Mouse (Mus musculus) forebrain, postnatal 0 days (tissue): ENCODE results near the gene Fam104a. TPM values are rescaled to one million over a fixed set of nuclear protein-coding genes. Genes with fewer than 3 reads are reported as not detected.

Source experiments
- ATAC-seq: fragments of 200-750 bp; cut with Nextera tagmentation; 2 replicates; pipeline ENCODE4 v1.8.0; 2017; ENCODE audit warnings: mild to moderate bottlenecking, moderate library complexity
- DNase-seq: peaks from one replicate; pipeline ENCODE4 v3.0.0-alpha.2; 2015
- H3K27ac ChIP-seq: fragments of 300-500 bp; sonication (generic); 2 replicates; pipeline ENCODE4 v1.5.1; 2014; ENCODE audit warnings: low read depth, mild to moderate bottlenecking, antibody characterized with exemption, low read length, moderate library complexity, mixed read lengths
- H3K27me3 ChIP-seq: fragments of 300-500 bp; sonication (generic); 2 replicates; pipeline ENCODE4 v1.6.1; 2014; ENCODE audit warnings: mild to moderate bottlenecking, low read length, mixed read lengths; ENCODE audit not compliant: insufficient read depth
- H3K36me3 ChIP-seq: fragments of 300-500 bp; sonication (generic); 2 replicates; pipeline ENCODE4 v1.6.1; 2014; ENCODE audit warnings: mild to moderate bottlenecking, moderate library complexity; ENCODE audit not compliant: insufficient read depth
- H3K4me1 ChIP-seq: fragments of 300-500 bp; sonication (generic); 2 replicates; pipeline ENCODE4 v1.6.1; 2014; ENCODE audit warnings: antibody characterized with exemption; ENCODE audit not compliant: insufficient read depth
- H3K4me2 ChIP-seq: fragments of 300-500 bp; sonication (generic); 2 replicates; pipeline ENCODE4 v1.6.1; 2014; ENCODE audit warnings: low read depth, mild to moderate bottlenecking, moderate library complexity
- H3K4me3 ChIP-seq: fragments of 300-500 bp; sonication (generic); 2 replicates; pipeline ENCODE4 v1.5.1; 2014; ENCODE audit warnings: low read depth, low read length, mixed read lengths
- H3K9ac ChIP-seq: fragments of 300-500 bp; sonication (generic); 2 replicates; pipeline ENCODE4 v1.6.1; 2014; ENCODE audit warnings: mild to moderate bottlenecking
- H3K9me3 ChIP-seq: fragments of 300-500 bp; sonication (generic); 2 replicates; pipeline ENCODE4 v1.6.1; 2016; ENCODE audit warnings: low read length
- CTCF ChIP-seq: sonication (generic); IDR thresholded peaks from 2 replicates; pipeline ENCODE4 v1.5.1; 2016; ENCODE audit warnings: antibody characterized with exemption, control low read depth, low read depth
- WGBS: fragments of 180-500 bp; shearing (Covaris S2); extraction: QIAGEN DNeasy Blood & Tissue Kit; methylation state at CpG from one replicate; pipeline ENCODE4 v1.1.7; 2014; 5-methylcytosine and 5-hydroxymethylcytosine counted together
- polyA plus RNA-seq: library from polyadenylated mRNA; unstranded; fragments of >200 nt; fragmentation: Nextera tagmentation; extraction: Ambion mirVana; gene quantifications from 2 replicates; pipeline ENCODE4 v1.2.1, GENCODE M21; 2015
- total RNA-seq: library from RNA; depleted of rRNA; stranded (reverse); fragments of >200 nt; gene quantifications from 2 replicates; pipeline ENCODE4 v1.2.3, GENCODE M21; 2014

Fam104a gene
- total and polyA plus RNA-seq, 2 experiments from 2014 or later, result 37.6 to 54.7 TPM

- TF ChIP-seq CTCF, result no peak
- DNase-seq (peak; percentile 68), ATAC-seq (peak; percentile 48)
- no peaks in the 10 kb centered on the region for H3K9me3 ChIP-seq
- no peaks in the 10 kb centered on the region for H3K36me3 ChIP-seq
- H3K4me2 ChIP-seq, result no peak overlapping the region
- H3K4me3 ChIP-seq, result no peak overlapping the region
- H3K27me3 ChIP-seq, result no peaks in the 10 kb centered on the region
- no peak overlapping the region for H3K27ac ChIP-seq
- no peak overlapping the region for H3K9ac ChIP-seq
- 51% methylated on average over 10 of the region's 10 CpGs for WGBS
- H3K4me1 ChIP-seq, result no peaks in the 10 kb centered on the region
Measured at GRCm38 (mm10) chr11:113634699-113635121, 49.2 kb downstream of the Fam104a start.

GRCm38 (mm10) chr11:113633398-113633797 is 50.6 kb downstream of the Fam104a start:
- ATAC-seq (no peak), DNase-seq (no peak)
- TF ChIP-seq CTCF, result no peak
- Histone ChIP-seq H3K4me2 (no peak overlapping the region), H3K36me3 (no peaks in the 10 kb centered on the region), H3K9ac (no peak overlapping the region), H3K27me3 (no peaks in the 10 kb centered on the region), H3K4me1 (no peaks in the 10 kb centered on the region), H3K27ac (no peak overlapping the region), H3K4me3 (no peak overlapping the region), H3K9me3 (no peaks in the 10 kb centered on the region)
- WGBS, result 92% methylated on average over 5 of the region's 5 CpGs

- Histone ChIP-seq H3K27ac (no peak overlapping the region), H3K9me3 (no peaks in the 10 kb centered on the region), H3K4me1 (no peaks in the 10 kb centered on the region), H3K4me2 (no peak overlapping the region), H3K4me3 (no peak overlapping the region), H3K36me3 (no peaks in the 10 kb centered on the region), H3K9ac (no peak overlapping the region), H3K27me3 (no peaks in the 10 kb centered on the region)
- 81% methylated on average over 7 of the region's 7 CpGs for WGBS
- TF ChIP-seq CTCF, result peak; percentile 25; the same call in 1 of the 2 replicates
- ATAC-seq (no peak), DNase-seq (no peak)
Measured at GRCm38 (mm10) chr11:113632303-113632702, 51.7 kb downstream of the Fam104a start.

- Histone ChIP-seq H3K4me3 (no peak overlapping the region), H3K27me3 (no peaks in the 10 kb centered on the region), H3K36me3 (no peaks in the 10 kb centered on the region), H3K9ac (no peak overlapping the region), H3K27ac (no peak overlapping the region), H3K4me2 (no peak overlapping the region), H3K4me1 (no peaks in the 10 kb centered on the region), H3K9me3 (no peaks in the 10 kb centered on the region)
- no peak for ATAC-seq
- WGBS, result 78% methylated on average over 8 of the region's 8 CpGs
- TF ChIP-seq CTCF, result no peak
- DNase-seq, result no peak
Measured at GRCm38 (mm10) chr11:113631862-113632261, 52.1 kb downstream of the Fam104a start.

- Histone ChIP-seq H3K4me3 (no peak overlapping the region), H3K36me3 (no peaks in the 10 kb centered on the region), H3K27me3 (no peaks in the 10 kb centered on the region), H3K27ac (no peak overlapping the region), H3K4me1 (no peaks in the 10 kb centered on the region), H3K9me3 (no peaks in the 10 kb centered on the region), H3K4me2 (no peak overlapping the region), H3K9ac (no peak overlapping the region)
- 58% methylated on average over 8 of the region's 8 CpGs for WGBS
- ATAC-seq, result no peak
- DNase-seq, result no peak
- TF ChIP-seq CTCF, result no peak
Measured at GRCm38 (mm10) chr11:113631302-113631701, 52.7 kb downstream of the Fam104a start.

- Histone ChIP-seq H3K4me2 (no peak overlapping the region), H3K4me1 (no peaks in the 10 kb centered on the region), H3K9ac (no peak overlapping the region), H3K27me3 (no peaks in the 10 kb centered on the region), H3K27ac (no peak overlapping the region), H3K36me3 (no peaks in the 10 kb centered on the region), H3K9me3 (no peaks in the 10 kb centered on the region), H3K4me3 (no peak overlapping the region)
- peak; percentile 55; the same call in 1 of the 2 replicates for ATAC-seq
- DNase-seq, result peak; percentile 75
- TF ChIP-seq CTCF, result peak; percentile 69
- 56% methylated on average over 7 of the region's 7 CpGs for WGBS
Measured at GRCm38 (mm10) chr11:113630642-113631041, 53.3 kb downstream of the Fam104a start.

GRCm38 (mm10) chr11:113627785-113628184 is 56.2 kb downstream of the Fam104a start:
- Histone ChIP-seq H3K4me2 (no peak overlapping the region), H3K4me1 (no peaks in the 10 kb centered on the region), H3K9me3 (no peaks in the 10 kb centered on the region), H3K27me3 (no peaks in the 10 kb centered on the region), H3K4me3 (no peak overlapping the region), H3K9ac (no peak overlapping the region), H3K36me3 (0 out of 2 replicates have a peak, but pooled peaks cover 6% of the 10 kb centered on the region), H3K27ac (no peak overlapping the region)
- peak; percentile 70 for TF ChIP-seq CTCF
- DNase-seq (peak; percentile 57), ATAC-seq (no peak)
- 46% methylated on average over 4 of the region's 4 CpGs for WGBS
